Mouse (Mus musculus): Measurements from ENCODE around the gene Retreg1.

The Retreg1 gene

DNA sequence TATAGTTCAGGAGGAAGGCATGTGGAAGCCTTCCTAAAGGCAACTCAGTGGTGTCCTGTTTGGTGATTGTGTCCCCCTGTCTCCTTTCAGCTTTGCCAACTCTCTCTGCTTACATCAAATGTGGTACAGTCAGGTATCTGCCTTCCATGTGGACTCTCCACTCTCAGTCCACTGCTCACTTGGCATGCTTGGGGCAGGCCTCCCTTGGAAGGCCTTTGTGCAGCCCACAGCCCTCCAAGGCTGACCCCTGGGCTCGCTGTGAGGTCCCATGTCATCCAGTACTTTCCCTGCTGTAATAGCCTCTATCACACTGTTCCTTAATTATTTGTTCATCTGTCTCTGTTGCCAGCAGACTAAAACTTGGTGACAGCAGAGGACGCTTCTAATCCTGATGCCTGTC lies 79.0 kb downstream of the Retreg1 start:
- no peak for DNase-seq

DNA sequence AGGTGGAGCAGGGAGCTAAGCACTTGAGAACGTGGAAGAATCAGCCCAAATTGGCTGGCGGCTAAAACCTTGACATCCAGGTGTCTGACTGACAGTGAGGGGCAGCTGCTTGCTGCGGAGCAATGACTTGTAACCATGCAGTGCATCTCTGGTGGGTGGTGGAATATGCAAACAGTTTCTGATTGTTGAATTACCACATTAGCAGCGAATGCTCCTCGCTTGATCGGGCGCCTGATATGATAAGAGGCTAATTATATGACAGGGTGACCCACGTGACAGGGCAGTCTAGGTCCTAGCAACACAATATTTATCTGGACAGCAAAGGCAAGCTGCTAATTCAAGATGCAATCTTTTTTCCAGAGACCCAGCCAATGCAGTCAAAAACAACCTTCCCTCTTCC lies 80.9 kb downstream of the Retreg1 start:
- no peak for DNase-seq

DNA sequence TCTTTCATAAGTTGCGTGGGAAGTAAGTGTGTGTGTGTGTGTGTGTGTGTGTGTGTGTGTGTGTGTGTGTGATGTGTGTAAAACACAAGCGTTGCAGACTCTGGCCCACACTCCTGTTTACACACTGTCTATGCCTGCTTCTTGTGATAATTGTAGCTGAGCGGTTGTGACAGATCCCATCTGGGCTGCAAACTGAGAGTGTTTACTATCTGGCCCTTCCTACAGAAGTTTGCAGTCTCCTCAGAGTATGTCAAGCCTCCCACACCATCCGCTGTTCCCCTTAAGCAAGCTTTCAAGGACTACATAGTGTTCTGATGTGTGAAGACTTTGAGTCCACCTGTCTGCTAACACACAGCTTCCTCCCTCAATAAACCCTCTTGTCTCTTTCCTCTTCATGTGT lies 83.2 kb downstream of the Retreg1 start:
- DNase-seq, result no peak

DNA sequence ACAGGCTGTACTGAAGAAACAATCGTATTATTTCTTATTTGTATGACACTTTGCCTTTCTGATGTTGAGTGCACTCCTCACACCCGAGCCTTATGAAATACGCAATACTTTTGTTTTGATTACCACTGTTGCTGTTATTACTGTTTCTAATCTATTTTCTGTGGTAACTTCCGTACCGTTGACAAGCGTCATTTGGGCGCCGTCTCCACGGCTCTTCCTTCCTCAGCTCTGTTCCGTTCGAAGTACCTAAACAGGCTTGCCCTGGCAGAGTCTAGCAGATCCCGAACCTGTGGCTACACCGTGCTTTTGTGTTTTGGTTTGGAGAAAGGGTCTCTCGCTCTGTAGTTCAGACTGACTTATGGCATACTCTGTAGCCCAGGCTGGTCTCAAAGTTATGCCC lies 84.1 kb downstream of the Retreg1 start:
- no peak for DNase-seq

DNA sequence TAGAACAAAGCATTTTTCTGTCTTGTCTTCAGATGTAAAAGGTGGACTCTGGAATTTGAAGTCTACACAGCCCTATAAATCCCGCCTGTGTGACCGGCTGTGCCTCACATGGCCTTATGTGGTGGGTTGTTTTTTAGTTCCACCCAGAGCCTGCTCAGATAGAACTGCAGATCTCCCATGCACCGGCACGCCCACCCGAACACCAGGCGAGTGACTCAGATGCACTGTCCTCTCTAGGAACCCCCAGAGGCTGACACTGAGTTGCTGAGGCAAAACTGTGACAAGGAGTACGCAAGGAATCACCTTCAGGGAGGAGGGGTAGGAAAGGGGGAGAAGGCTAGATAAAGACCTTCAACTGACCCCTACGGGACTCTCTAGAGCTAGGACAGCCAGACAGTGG lies 85.0 kb downstream of the Retreg1 start:
- DNase-seq, result no peak

DNA sequence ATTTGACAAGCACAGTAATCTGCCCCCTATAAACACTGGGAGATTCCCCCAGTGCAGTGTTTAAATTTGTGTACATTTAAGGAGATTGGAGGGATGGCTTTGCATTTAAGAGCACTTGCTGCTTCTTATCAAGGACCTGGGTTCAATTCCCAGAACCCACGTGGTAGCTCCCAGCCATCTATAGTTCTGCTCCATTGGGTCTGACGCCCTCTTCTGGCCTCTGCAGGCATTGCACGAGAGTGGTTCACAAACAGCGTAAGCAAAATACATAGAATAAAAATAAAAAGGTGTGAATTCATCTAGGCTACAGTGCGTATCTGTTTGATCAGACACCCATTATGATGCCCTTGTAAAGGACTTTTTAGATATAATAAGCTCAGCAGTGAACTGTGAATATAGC lies 85.9 kb downstream of the Retreg1 start:
- DNase-seq, result peak; percentile 18

DNA sequence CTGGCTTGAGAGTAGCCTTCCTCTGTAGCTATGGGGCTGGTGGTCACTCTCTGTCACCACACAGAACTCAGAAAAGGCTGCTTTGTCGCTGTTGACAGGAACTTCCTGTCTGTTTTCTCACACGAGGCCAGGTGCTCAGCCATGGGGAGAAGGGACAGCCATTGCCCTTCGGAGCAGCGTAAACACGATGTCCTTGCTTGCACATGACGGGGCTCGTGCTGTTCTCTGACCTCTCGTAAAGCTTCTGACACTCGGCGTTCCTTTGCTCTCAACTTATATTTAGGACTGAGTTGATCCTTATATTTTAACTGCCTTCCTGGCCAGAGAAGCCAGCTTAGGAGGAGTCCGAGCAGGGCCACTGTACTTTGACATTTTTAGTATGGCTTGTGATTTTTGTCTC lies 86.5 kb downstream of the Retreg1 start:
- no peak for DNase-seq

DNA sequence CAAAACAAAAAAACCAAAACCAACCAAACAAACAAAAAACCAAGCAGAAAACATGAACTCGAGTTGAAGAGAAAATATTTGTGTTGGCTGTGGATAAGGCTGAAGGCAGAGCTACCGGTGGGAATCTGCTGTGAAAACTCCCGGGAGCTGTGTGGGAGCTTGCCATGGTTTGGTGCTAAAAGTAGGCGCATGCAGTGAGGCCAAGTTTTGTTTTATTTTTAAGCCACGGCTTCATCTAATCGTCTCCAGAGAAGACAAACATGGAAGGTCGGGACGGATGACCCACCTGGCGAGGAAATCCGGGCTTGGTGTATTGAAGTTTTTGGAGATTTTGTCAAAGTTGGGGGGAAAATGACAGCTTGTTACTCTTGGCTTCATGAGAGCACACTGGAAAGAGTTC lies 87.0 kb downstream of the Retreg1 start:
- DNase-seq, result no peak

DNA sequence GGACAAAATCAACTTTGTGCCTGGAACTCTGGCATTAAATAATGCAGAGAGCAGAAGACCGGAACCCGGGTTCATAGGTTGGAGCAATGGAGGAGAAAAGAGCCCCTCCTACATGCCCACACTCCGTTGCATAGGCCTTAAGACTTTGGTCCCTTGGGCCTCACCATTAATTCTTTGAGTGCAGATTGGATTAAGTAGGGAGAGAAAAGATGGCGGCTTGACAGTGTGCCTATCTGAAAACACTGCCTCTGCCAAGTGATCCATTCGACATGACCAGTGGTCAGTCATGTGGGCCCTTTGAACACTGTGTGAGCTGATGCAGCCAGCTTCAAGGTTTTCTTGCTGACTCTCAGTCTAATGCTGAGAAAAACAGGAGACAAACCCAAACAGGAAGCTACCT lies 87.7 kb downstream of the Retreg1 start:
- no peak for DNase-seq

DNA sequence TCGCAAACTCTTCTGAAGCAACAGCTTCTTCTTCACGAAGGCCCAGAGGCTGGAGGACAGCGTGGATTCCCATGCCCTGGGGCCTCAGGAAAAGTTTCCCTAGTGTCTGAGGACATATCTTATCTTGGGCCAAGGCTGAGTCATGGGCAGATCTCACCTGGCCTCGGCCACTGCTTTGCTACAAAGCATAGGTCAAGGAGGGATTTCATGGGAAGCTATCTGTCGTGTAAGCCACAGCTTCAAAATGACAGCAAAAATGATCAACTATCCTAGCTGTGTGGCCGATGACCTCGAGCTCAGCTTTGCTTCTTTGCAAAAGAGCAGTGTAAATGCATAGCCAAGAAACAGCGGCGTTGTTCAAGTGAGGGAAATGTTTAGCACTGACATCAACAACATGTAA lies 89.5 kb downstream of the Retreg1 start:
- no peak for DNase-seq

DNA sequence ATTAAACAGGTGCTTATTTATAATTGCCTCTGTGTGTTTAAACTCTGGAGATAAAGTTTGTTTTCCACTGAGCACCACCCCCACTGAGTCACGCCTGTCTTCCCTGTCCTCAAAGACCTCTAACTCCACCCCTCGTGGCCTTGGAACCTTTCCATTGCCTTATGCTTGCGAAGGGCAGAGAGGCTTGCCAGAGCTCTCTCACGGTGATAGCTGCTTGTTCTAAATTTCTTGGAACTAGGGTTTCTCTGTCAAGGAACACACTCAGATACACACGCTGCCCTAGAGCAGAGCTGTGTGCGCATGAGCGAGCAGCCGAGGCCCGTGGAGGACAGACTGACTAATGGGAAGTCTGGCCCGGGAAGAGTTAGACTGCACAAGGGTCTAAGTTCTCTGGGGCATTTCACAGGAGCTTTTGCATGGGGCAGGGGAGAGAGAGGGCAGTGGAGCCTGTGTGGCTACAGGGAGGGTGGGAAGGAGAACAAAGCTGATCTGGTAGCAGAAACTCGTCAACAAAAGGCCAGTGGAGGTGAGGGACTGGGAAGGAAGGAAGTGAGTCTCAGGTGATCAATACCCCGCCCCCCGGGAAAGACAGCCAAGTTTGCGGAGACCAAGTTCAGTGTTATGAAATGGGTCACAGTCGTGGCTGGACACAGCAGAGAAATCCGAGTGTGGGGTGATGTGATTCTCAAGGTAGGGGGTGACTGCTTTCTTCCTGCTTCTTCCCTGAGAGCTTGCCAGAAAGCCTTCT lies 90.1 kb downstream of the Retreg1 start:
- no peak for DNase-seq

DNA sequence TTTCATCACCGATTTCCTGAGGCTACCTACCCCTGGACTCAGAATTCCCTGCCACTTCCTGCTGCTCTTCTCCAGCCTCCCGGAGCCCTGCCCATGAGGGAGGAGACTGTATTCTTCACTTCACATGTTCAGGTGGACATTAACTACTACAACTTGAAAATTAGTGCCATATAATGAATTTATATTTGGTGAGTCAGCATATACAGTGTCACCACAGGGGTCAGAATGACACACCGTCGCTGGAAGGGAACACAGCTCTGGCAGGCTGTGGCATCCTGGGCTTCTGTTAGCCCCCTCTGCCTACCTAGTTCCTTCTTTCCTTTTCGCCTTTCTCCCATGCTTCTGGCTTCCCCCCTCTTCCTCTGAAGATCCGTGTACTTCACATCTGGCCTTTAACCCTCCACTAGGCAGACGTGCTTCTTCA lies 90.7 kb downstream of the Retreg1 start:
- DNase-seq, result no peak

DNA sequence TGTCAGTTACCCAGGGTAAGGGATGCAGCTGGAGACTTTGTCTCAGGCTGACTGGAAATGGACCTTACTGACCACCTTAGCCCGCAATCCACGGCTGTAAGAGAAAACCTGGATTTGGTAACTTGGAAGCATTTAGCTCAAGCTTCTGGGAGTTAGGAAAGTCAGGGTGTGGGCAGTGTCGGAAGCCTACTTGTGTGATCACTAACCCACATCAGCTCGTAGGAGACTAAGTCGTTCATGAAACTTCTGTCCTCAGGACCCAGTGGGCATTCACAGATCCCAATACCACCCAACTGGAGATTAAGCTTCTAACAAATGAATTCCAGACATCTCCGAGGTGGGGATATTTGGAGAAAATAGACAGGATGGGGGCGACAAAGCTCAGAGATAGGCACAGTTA lies 91.4 kb downstream of the Retreg1 start:
- no peak for DNase-seq

DNA sequence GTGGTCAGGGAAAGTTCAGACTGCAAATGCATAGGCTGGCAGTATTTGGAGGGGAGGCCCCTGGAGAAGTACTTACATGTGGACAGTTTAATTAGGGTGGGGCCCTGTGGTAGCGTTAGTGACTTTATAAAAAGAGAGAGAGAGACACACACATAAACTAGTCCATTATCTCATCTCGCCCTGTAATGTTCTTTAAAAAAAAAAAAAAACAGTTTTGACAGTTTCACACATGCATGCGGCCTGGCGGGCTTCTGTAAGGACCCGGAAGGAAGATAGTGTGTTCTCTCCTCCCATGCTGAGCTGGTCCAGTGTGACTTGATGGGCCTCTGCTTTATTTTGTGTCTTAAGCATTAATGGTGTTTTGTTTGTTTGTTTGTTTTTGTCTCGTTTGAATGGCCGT lies 95.5 kb downstream of the Retreg1 start:
- no peak for DNase-seq

DNA sequence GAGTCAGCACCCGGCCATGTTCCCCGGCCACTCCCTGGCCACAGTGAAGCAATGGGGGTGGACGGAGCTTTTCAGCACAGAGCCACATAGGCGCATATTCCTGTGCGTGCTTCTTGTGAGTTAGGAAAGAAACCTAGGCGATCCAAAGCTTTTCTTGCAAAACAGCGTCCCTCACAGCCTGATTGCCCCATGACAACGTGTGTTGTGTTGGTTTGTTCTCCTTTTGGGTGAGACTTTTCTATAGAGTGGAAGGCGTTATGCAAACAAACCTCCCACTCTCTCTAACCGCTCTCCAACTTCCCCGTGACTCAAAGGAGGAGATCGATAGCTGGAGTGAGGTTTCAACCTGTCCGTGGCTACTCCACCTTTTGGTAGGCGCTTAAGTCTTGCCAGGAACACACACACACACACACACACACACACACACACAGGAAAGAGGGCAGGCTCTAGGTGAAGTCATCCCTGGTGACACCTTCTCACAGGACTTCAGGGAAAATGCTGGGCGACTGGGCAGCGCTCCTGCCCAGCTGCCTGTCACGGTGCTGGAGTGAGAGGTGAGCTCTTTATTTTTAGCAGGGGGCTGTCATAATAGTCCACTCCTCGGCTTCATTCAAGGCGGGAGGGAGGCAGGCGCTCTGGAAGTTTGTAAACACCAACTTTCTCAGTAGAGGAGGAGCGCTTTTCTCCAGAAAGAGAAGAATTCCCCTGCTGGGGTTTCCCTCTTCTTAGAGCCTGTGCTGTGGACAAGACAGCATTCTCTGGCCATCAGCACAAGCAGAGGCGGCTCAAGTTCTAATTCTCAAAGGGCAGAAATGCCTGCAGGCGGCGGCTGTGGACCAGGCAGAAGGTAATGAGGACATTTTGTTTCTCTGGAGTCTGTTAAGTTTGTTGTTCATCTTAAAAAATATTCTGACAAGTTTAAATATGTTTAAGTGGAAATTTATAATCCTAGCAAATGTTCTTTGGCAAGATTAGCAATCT lies 97.7 kb downstream of the Retreg1 start:
- DNase-seq, result no peak

DNA sequence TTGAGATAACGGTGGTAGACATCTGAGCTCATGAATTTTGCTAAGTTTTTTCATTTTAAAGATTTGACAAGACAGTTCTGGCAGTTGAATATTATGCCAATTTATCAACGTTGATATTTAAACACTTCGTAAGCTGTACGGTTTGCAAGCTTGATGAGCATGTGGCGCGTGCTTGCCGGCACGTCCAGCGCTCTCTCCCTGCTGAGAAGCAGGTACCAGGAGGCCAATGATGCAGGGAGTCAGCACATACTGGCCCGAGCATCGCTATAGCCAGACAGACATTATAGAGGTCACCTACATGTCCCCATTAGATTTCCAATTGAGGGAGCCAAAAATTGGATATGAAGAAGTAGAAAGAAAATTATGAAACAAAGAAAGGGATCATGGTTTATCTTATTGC lies 98.5 kb downstream of the Retreg1 start:
- DNase-seq, result no peak

DNA sequence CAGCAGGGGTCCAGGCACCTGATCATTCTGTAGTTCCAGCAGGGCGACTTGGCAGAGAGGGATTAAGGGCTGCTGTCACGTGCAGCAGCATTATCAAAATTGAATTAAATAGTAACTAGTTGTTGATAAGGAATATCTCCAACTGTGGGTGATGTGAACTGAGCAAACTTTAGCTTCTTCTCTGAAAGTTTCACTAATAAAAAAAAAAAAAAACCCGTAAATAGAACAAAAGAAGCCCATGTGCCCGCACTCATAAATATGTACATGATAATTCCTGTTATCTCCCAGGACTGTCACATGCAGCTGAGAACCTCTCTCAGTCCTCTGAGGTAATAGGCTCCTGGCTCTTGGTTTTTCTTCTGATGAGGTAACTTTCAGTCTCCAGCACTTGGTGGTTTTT lies 99.4 kb downstream of the Retreg1 start:
- DNase-seq, result no peak

DNA sequence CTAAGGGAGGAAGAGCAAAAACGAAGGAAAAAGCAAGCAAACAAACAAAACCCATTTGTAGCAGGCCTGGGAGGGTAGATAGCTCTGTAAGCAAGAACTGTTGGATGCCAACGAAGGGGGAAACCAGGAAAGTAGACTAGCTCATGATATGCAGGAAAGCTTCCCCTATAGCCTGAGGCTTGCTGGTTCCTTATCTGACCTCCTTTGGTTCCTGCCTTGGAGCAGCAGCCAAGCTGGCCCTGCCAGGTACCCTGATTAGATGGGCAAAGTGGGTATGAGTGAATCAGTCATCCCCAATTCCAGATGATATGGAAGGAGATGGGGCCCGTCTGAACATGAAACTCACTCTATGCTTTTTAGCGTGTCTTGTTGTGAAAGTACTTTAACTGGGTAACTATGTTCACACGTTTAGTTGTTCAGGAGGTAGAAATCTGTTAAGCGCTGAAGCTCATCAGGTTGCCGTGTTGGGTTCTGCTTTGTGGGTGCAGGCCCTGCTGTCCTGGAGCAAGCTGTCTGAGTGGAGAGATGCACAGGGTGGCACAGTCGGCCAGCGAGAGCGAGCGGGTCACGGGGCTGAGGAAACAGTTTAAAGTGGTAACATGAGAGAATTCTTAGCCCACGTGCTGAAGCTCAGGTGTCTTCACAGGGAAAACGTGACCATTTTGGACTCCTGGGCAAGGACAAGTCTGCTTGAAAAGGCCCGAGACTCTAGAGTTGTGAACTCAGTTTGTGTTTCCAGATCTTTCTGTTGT lies 100.6 kb downstream of the Retreg1 start:
- DNase-seq, result no peak

DNA sequence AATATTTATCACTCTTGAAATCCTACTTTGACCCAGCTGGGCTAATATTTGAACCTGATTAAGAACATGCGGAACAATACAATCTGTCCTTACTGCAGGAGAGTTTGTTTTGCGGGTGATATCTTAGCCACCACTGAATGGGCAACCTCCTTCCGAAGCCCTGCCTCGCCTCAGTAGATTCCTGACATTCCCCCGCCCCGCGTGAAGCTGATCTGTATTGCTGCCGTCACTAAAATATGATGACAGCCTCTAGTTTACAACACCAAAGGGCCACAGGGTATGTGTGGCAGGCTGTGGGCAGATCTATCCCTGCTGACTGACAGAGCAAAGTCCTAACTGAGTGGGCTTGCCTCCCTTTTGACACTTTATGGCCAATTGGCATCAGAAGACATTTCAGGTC lies 102.2 kb downstream of the Retreg1 start:
- DNase-seq, result no peak

DNA sequence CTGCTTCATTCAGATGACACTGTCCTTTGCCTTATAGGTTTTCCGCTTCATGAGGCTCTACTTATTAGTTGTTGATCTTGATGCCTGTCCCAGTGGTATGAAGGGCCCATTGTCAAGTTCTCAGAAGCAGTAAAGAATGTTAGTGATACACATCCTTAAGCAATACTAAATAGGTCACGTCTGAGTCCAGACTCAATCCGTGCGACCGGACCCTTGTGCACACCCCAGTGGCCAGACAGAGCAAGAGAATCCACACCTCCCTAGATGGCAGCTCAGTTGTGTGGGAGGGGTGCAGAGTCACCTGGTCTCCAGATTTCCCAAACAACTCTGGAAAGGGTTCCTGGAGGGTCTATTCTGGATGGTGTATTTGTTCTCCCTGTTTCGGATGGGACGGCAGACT lies 103.5 kb downstream of the Retreg1 start:
- DNase-seq, result no peak

DNA sequence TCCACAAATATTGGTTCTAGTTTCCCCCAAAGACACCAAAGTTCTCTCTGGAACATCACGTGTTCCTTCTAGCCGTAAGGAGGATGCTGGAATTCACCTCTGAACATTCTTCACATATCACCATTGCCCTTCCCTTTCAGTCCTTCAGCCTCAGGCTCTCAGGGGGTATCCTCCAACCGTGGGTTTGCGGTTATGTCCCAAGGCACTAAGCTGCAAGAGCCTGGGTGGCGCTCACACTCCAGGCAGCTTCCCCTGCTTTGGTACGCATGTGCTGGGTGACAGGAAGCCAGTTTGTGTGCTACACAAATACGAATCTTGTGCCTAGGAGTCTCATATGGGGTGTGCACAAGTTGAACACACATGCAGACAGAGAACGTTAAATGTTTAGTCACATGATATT lies 104.4 kb downstream of the Retreg1 start:
- DNase-seq, result no peak

DNA sequence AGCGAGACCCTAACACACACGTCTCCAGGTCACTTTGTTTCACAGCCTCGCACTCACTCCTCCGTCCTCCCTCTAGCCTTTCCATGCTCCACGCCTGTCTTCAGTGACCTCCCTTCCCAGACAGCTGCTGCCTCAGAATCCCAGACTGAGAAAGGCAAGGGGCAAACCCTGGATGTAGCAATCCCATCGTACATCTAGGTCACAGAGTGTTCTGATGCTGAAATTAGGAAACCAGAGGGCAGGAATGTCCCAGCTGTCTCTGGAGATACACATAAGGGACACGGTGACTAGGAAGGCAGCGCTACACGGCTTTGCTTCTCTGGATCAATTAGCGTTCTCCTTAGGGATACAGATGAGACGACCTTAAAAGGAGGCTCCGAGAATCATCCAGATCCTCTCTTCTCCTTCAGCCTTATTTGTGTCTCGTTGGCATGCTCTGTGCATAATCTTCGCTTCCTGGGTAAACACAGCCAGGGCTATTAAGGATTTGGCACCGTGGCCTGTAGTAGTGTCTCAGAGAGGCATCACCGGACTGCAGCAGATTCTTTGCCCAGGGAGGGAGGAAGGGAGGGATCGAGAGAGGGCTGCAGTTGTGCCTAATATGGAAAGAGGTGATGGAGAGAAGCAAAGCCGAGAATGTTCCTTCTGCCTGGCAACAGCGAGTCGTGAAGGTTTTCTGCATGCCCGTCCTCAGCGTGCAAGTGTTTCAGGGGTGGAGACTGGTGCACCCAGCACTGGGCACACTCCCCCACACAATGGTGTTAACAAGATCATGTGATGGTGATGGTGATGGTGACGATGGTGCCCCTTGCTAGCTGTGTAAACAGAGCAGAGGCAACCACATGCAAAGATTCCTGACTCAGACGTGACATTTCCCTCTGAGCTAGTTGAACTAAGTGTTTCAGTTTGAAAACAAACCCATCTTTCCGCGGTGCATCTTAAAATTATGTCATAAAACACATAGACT lies 105.6 kb downstream of the Retreg1 start:
- no peak for DNase-seq

All from thymus, postnatal 14 days (tissue).